Mouse (Mus musculus) bone marrow macrophage, adult 2 months (primary cell): Measurements from ENCODE around the gene C1qtnf1. TPM values are rescaled to one million over a fixed set of nuclear protein-coding genes. Genes with fewer than 3 reads are reported as not detected.
A peak's percentile ranks its signal among the peaks of the same experiment; 100 is the strongest.

Source experiments
- H3K27ac ChIP-seq: 2 replicates; pipeline ENCODE4 v1.5.1; 2012; ENCODE audit warnings: low read depth, low read length; ENCODE audit not compliant: insufficient read depth
- H3K4me1 ChIP-seq: 2 replicates; pipeline ENCODE4 v1.6.1; 2012; ENCODE audit warnings: low read length; ENCODE audit not compliant: control insufficient read depth, insufficient read depth
- H3K4me3 ChIP-seq: 2 replicates; pipeline ENCODE4 v1.5.1; 2012; ENCODE audit warnings: mild to moderate bottlenecking, low read length, moderate library complexity; ENCODE audit not compliant: insufficient read depth
- CTCF ChIP-seq: IDR thresholded peaks from 2 replicates; pipeline ENCODE4 v1.5.1; 2012; ENCODE audit warnings: low read depth, mild to moderate bottlenecking, low read length, moderate library complexity
- POLR2A ChIP-seq: IDR thresholded peaks from 2 replicates; pipeline ENCODE4 v1.6.1; 2012; ENCODE audit warnings: mild to moderate bottlenecking, low read depth, low read length, borderline replicate concordance
- polyA plus RNA-seq: library from polyadenylated mRNA; stranded (reverse); fragments of >200 nt; gene quantifications from 2 replicates; pipeline ENCODE4 v1.2.4, GENCODE M21; 2012; ENCODE audit not compliant: missing spikeins, insufficient read depth, insufficient read length

The C1qtnf1 gene
- polyA plus RNA-seq, 1 experiment, result not detected

DNA sequence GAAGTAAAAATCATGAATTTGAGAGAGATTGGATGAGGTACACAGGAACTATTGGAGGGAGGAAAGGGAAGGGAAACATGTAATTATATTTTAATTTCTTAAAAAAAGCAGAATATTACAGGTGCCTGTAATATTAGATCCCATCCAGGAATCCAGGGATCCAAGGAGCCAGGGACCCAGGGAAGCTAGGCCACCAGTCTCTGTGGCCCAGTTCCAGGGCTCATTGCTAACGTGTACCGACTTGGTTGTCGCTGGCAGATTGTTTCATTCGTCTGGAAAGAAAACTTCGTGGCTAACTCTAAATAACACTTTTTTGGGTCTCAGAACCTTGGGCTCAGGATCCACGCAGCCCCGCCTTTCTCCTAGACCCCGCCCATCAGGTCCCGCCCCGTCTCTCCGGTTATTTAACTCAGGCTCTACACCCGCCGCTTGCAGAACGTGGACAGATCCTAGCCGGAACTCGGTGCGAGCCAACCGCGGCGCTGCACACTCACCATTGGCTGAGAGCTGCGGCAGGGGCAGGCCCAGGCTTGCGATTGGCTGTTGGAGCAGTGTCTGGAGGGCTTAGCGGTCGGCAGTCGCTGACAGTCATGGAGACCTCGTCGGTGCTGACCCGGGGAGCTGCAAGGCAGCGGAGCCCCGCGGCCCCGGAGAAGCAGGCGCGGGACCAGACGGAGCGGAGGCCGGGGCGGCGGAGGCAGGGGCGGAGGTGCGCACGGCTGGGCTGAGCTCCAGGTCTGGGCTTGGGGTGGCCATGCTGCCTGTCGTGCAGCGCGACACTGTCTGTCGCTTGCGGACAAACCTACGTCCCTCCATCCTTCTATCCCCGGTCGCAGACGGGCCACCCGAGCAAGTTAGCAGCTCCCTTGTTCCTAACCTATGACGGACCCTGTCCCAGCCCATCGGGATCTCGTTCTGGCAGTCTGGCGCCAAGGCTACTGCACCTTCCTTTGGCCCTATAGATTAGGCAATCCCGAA is 48.7 kb downstream of the C1qtnf1 start, which contains the start of gene Engase:
TSS of gene Engase (plus strand) at position 434 of the 978 bp plus-strand sequence.
- Histone ChIP-seq H3K4me3 (peak within 1 kb of the TSS; percentile 66), H3K27ac (0 out of 2 replicates have a peak within 1 kb of the TSS, but pooled peaks have one; percentile 31), H3K4me1 (peaks cover 21% of the 10 kb centered on the region)
- no peak for TF ChIP-seq POLR2A
- no peak for TF ChIP-seq CTCF

DNA sequence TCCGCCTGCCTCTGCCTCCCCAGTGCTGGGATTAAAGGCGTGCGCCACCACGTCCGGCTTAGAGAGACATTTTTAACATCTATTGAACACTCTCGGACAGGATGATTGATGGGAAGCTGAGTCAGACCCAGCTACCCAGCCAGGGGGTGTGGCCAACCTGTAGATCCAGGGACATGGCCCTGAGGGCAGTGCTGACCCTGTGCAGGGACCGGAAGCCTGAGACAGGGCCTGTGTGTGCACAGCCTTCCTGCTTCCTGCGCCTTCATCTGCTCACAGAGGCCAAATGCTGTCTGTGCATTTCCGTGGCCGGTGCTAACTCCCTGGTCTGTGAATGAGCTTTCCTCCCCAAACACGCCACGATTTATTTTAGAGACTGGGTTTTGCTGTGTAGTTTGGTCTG is 51.8 kb downstream of the C1qtnf1 start:
- Histone ChIP-seq H3K4me1 (peaks cover 9% of the 10 kb centered on the region), H3K27ac (no peak overlapping the region), H3K4me3 (no peak overlapping the region)
- no peak for TF ChIP-seq POLR2A

DNA sequence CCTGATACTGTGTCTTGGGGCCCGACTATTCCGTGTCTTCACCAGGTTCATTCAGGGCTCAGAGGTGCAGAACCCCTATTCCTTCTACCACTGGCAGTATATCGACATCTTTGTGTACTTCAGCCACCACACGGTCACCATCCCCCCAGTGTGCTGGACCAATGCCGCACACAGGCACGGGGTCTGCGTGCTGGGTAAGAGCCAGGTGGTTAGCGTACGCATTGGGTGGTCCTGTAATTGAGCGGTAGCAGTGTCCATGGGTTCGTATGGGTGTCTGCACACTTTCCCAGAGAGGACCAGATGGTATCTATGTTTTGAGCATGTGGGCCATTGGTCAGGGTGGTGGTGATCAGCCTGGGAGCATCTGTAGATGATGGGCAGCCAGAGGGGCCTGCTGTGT is 53.2 kb downstream of the C1qtnf1 start:
- Histone ChIP-seq H3K4me3 (no peak overlapping the region), H3K4me1 (peaks cover 9% of the 10 kb centered on the region), H3K27ac (no peak overlapping the region)
- no peak for TF ChIP-seq POLR2A
- TF ChIP-seq CTCF, result no peak

DNA sequence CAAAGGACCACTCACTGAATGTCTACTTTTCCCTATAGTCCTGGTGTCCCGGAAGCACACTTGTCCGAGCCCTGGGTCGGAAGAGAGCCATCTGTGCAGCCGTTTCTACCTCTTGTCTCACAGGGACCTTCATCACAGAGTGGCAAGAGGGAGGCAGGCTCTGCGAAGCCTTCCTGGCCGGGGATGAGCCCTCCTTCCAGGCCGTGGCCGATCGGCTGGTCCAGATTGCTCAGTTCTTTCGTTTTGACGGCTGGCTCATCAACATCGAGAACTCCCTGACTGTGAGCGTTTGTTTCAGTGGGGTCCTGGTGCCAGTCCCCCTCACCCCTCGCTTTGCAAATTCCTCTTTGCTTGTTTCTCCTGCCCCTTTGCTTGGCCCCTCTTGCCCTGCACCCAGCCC is 53.7 kb downstream of the C1qtnf1 start:
- H3K27ac ChIP-seq, result no peak overlapping the region
- peaks cover 7% of the 10 kb centered on the region for H3K4me1 ChIP-seq
- no peak overlapping the region for H3K4me3 ChIP-seq
- TF ChIP-seq CTCF (no peak), POLR2A (no peak)

DNA sequence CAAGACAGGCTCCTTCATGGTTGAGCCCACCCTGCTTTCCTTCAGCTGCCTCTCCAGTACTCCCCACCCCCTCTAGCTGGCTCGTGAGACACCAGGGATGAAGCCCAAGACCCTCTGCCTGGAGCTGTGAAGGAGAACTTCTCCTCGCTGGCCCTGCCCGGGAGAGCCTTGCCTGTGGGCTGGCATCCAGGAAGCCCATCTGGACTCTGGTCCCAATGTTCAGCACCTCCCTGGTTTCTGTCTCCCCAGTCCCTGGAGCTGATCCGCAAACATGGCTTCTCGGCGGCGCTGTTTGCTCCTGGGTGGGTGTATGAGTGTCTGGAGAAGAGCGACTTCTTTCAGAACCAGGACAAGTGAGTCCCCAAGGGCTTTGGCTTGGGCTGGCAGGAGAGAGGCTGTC is 56.2 kb downstream of the C1qtnf1 start:
- Histone ChIP-seq H3K27ac (no peak overlapping the region), H3K4me1 (no peaks in the 10 kb centered on the region), H3K4me3 (no peak overlapping the region)
- TF ChIP-seq POLR2A, result no peak
- no peak for TF ChIP-seq CTCF

DNA sequence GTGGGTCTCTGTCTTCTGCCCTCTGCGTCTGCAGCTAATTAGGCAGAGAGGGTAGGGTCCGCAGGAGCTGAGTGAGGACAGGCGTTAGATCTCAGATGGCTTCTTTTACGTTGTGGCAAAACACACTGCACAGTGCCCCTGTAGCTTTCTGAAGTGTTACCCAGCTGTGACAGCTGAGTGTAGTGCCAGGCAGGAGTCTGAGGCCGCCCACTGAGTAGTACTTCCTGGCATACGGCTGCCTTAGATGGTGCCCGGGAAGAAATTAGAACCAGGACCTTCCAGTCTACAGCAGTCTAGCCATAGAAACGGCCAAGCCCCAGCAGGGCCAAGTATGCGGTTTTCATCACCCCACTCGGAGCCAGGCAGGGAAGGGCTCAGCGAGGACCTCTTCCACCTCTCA is 57.3 kb downstream of the C1qtnf1 start:
- TF ChIP-seq CTCF (no peak), POLR2A (no peak)
- H3K4me1 ChIP-seq, result no peaks in the 10 kb centered on the region
- H3K4me3 ChIP-seq, result no peak overlapping the region
- no peak overlapping the region for H3K27ac ChIP-seq

DNA sequence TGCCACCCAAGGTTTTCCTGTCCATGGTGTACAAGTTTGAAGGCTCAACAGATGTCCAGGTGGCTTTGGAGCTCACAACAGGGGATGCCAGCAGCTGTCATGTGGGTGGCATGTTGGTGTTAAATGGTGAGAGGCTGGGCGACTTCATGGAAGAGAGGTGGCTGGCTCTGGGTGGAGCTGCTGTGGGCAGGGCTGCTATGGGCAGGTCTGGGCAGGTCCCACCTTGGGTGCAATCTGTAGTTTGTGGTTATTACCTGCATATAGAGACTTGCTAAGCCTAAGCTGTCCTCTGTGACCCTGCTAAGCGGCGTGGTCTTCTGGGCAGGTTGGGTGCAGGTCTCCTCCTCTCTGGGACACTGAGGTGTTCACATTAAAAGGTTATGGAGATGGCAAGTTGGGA is 57.8 kb downstream of the C1qtnf1 start:
- no peak overlapping the region for H3K4me3 ChIP-seq
- no peak overlapping the region for H3K27ac ChIP-seq
- TF ChIP-seq CTCF (no peak), POLR2A (no peak)
- H3K4me1 ChIP-seq, result no peaks in the 10 kb centered on the region

DNA sequence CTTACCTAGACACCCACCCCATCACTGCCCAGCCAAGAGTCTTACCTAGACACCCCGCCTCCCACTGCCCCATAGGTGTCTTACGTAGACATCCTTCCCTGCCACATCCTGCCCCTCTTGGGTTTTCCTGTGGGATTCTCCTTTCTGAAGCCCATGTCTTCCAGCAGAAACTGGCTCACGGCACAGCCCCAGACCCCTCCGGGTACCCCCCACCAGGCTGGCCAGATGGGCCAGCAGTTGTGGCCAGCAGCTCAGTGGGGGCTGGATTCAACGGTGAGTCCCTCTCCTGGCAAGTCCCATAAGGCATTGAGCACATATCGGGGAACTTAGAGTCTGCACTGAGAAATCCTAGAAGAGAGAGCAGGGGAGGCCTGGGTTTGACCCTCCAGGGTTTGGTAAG is 58.3 kb downstream of the C1qtnf1 start:
- TF ChIP-seq POLR2A, result no peak
- TF ChIP-seq CTCF, result no peak
- Histone ChIP-seq H3K4me3 (no peak overlapping the region), H3K4me1 (no peaks in the 10 kb centered on the region), H3K27ac (no peak overlapping the region)

DNA sequence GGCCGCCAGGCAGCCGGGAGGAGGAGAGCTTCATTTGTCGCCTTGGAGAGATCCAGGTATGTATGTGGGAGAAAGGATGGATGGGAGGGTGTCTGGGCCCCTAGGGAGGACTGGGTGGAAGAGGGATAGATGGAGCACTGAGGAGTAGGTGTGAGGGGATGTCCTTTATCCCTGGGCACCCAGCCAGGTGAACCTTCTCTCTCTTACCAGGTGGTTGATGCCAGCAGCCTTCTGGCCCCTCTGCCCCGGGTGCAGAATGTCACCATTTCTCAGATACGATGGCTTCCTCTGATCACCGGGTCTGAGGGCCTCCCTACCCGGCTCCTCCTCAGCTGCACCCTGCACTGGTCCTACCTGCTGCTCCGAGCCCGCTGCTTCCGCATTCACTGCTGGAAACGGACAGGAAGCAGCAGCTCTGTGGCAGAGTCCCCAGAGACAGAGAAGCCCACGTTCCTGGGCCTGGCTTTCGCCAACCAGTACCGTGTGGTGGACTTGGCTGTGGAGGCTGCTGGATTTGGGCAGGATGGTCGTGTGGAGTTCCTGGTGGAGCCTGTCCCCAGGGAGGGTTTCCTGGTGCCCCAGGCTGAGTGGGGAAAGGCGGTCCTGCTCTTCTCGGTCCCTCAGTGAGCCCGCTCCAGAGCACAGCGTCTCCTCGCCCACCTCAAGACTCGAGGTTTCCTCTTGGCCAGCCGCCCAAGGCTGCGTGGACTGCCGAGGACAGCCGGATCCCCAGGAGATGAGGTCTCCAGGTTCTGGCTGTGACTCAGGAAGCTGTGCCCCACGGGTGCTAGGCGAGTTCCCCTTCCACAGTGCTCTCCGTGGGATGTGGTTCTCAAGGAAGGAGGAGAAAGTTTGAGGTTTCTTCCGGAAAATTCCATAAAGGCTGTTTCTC is 59.1 kb downstream of the C1qtnf1 start:
- TF ChIP-seq POLR2A, result no peak
- no peak for TF ChIP-seq CTCF
- Histone ChIP-seq H3K4me3 (no peak overlapping the region), H3K27ac (no peak overlapping the region), H3K4me1 (no peaks in the 10 kb centered on the region)

DNA sequence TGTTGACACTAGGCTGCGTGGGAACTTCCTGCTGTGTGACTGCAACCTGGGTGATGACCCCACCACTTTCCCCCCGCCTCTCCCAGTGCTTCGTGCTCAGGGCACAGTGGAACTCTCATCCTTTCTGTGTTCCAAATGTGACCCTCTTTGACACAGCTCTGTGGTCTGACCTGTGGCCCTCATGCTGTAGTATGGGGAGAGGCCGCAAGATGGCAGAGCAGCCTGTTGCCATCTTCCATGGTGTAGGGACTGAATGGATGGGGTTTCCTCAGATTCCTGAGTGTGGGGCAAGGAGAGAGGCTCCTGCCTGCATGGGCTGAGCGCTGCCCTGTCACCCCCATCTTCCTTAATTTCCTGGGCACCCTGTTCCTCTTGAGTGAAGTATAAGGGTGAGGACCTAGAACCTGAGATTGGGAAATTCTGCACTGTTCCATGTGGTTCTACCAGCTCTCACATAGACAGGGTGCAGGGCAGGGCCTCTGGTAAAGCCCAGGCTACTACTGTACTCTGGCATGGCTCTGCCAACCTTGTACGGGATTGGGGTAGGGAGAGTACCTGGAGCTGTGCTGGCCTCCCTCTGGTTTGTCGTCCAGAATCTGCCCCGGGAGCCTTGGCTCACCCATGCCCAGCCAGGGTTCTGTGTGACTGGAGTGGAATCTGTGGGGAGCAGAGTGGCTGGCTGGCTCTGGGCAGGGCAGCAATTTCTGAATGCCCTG is 60.3 kb downstream of the C1qtnf1 start:
- Histone ChIP-seq H3K4me3 (no peak overlapping the region), H3K4me1 (no peaks in the 10 kb centered on the region), H3K27ac (no peak overlapping the region)
- no peak for TF ChIP-seq CTCF
- no peak for TF ChIP-seq POLR2A
